Mouse (Mus musculus) erythroblast, embryonic 14.5 days (primary cell): ENCODE data around the gene Pop5. TPM values are rescaled to one million over a fixed set of nuclear protein-coding genes. Genes with fewer than 3 reads are reported as not detected.

Source experiments
- H3K27me3 ChIP-seq: 2 replicates; pipeline ENCODE4 v1.6.1; 2012; ENCODE audit warnings: inconsistent platforms; ENCODE audit not compliant: control insufficient read depth
- H3K36me3 ChIP-seq: 2 replicates; pipeline ENCODE4 v1.6.1; 2012; ENCODE audit warnings: mild to moderate bottlenecking, inconsistent platforms; ENCODE audit not compliant: control insufficient read depth
- H3K4me1 ChIP-seq: 2 replicates; pipeline ENCODE4 v1.6.1; 2012; ENCODE audit warnings: inconsistent platforms; ENCODE audit not compliant: control insufficient read depth
- H3K4me3 ChIP-seq: replicated peaks from 2 replicates; pipeline ENCODE3; 2012; ENCODE audit warnings: moderate library complexity, mild to moderate bottlenecking, inconsistent platforms
- H3K9me3 ChIP-seq: 2 replicates; pipeline ENCODE4 v1.6.1; 2012; ENCODE audit warnings: low read length, inconsistent platforms, mixed read lengths; ENCODE audit not compliant: control insufficient read depth
- GATA1 ChIP-seq: IDR thresholded peaks from 2 replicates; pipeline ENCODE4 v1.6.1; 2012; ENCODE audit warnings: low read length, inconsistent platforms, mixed read lengths
- TAL1 ChIP-seq: IDR thresholded peaks from 3 replicates; pipeline ENCODE4 v1.6.1; 2012; ENCODE audit warnings: low read length, inconsistent platforms, mixed read lengths
- polyA plus RNA-seq: library from polyadenylated mRNA; stranded (reverse); fragments of >175 nt; gene quantifications from 2 replicates; pipeline ENCODE4 v1.2.3, GENCODE M21; 2012

Gene Pop5
- polyA plus RNA-seq, 1 experiment, result 12.0 TPM

GRCm38 (mm10) chr5:115278785-115279184 lies 43.1 kb downstream of the Pop5 start:
- Histone ChIP-seq H3K27me3 (no peaks in the 10 kb centered on the region), H3K4me3 (no peak overlapping the region), H3K9me3 (peaks cover 4% of the 10 kb centered on the region), H3K36me3 (peaks cover 17% of the 10 kb centered on the region), H3K4me1 (peaks cover 61% of the 10 kb centered on the region)
- TF ChIP-seq TAL1 (no peak), GATA1 (no peak)

- H3K4me1 ChIP-seq, result peaks cover 60% of the 10 kb centered on the region
- peaks cover 24% of the 10 kb centered on the region for H3K36me3 ChIP-seq
- no peaks in the 10 kb centered on the region for H3K27me3 ChIP-seq
- peak within 1 kb of the TSS; percentile 87 for H3K4me3 ChIP-seq
- H3K9me3 ChIP-seq, result peaks cover 4% of the 10 kb centered on the region
- no peak for TF ChIP-seq GATA1
- no peak for TF ChIP-seq TAL1
These were observed 43.8 kb downstream of the Pop5 start, which contains the start of gene Coq5 for GRCm38 (mm10) chr5:115279226-115280049. TSS of gene Coq5 (plus strand) at chr5:115279666.

- no peak for TF ChIP-seq GATA1
- no peak for TF ChIP-seq TAL1
- Histone ChIP-seq H3K4me3 (peak overlapping the region; percentile 87), H3K36me3 (peaks cover 30% of the 10 kb centered on the region), H3K27me3 (no peaks in the 10 kb centered on the region), H3K9me3 (peaks cover 4% of the 10 kb centered on the region), H3K4me1 (peaks cover 58% of the 10 kb centered on the region)
These were observed 44.5 kb downstream of the Pop5 start for GRCm38 (mm10) chr5:115280050-115280687.

- Histone ChIP-seq H3K9me3 (no peaks in the 10 kb centered on the region), H3K4me1 (peaks cover 38% of the 10 kb centered on the region), H3K4me3 (no peak overlapping the region), H3K36me3 (peaks cover 65% of the 10 kb centered on the region), H3K27me3 (no peaks in the 10 kb centered on the region)
- TF ChIP-seq GATA1, result no peak
- TF ChIP-seq TAL1, result no peak
These were observed 49.1 kb downstream of the Pop5 start for GRCm38 (mm10) chr5:115284735-115285134.

- no peaks in the 10 kb centered on the region for H3K27me3 ChIP-seq
- TF ChIP-seq TAL1, result no peak
- no peak for TF ChIP-seq GATA1
- H3K36me3 ChIP-seq, result peaks cover 96% of the 10 kb centered on the region
- H3K4me1 ChIP-seq, result peaks cover 41% of the 10 kb centered on the region
- H3K9me3 ChIP-seq, result no peaks in the 10 kb centered on the region
- no peak overlapping the region for H3K4me3 ChIP-seq
These were observed 58.5 kb downstream of the Pop5 start for GRCm38 (mm10) chr5:115294173-115294572.

Other genes with a start within 250 kb of the Pop5 start
- 4.4 and 4.6 TPM in 2 replicates for gene Sppl3, start 224.7 kb upstream of the Pop5 start, polyA plus RNA-seq
- not detected in 2 replicates for gene Gm10401, start 137.5 kb upstream of the Pop5 start, polyA plus RNA-seq
- 0.71 and 0.84 TPM in 2 replicates for gene Acads, start 116.5 kb upstream of the Pop5 start, polyA plus RNA-seq
- gene Unc119b, start 100.9 kb upstream of the Pop5 start, polyA plus RNA-seq, result 1.3 and 1.6 TPM in 2 replicates
- 0.53 and 0.69 TPM in 2 replicates for gene Mlec, start 77.7 kb upstream of the Pop5 start, polyA plus RNA-seq
- gene Cabp1, start 41.5 kb upstream of the Pop5 start, polyA plus RNA-seq, result not detected in 2 replicates
- gene Rnf10, start 37.1 kb downstream of the Pop5 start, polyA plus RNA-seq, result 97.3 and 107 TPM in 2 replicates
- gene Coq5, start 43.8 kb downstream of the Pop5 start, polyA plus RNA-seq, result 1.6 and 1.9 TPM in 2 replicates
- gene Dynll1, start 65.2 kb downstream of the Pop5 start, polyA plus RNA-seq, result 85.2 and 91.7 TPM in 2 replicates
- gene Srsf9, start 91.3 kb downstream of the Pop5 start, polyA plus RNA-seq, result 5.3 and 5.5 TPM in 2 replicates
- 1.4 and 1.7 TPM in 2 replicates for gene Gatc, start 105.3 kb downstream of the Pop5 start, polyA plus RNA-seq
- 0.33 and 0.72 TPM in 2 replicates for gene Triap1, start 105.4 kb downstream of the Pop5 start, polyA plus RNA-seq
- 742 and 772 TPM in 2 replicates for gene Cox6a1, start 113.1 kb downstream of the Pop5 start, polyA plus RNA-seq
- gene Msi1, start 193.8 kb downstream of the Pop5 start, polyA plus RNA-seq, result 0.14 TPM in 1 of 2 replicates, not detected in the other
- gene Pla2g1b, start 230.4 kb downstream of the Pop5 start, polyA plus RNA-seq, result not detected in 2 replicates
- gene Sirt4, start 248.9 kb downstream of the Pop5 start, polyA plus RNA-seq, result 0.23 and 0.45 TPM in 2 replicates